Mouse (Mus musculus): ENCODE measurements around the gene Tprgl. TPM values are rescaled to one million over a fixed set of nuclear protein-coding genes. Genes with fewer than 3 reads are reported as not detected.

Gene Tprgl
- 55.4 TPM for polyA plus RNA-seq (2021)

GRCm38 (mm10) chr4:154160538-154161390, at the start of gene Tprgl:
Tprgl (minus strand) TSS chr4:154160666.
- ATAC-seq: peak; percentile 97

DNA sequence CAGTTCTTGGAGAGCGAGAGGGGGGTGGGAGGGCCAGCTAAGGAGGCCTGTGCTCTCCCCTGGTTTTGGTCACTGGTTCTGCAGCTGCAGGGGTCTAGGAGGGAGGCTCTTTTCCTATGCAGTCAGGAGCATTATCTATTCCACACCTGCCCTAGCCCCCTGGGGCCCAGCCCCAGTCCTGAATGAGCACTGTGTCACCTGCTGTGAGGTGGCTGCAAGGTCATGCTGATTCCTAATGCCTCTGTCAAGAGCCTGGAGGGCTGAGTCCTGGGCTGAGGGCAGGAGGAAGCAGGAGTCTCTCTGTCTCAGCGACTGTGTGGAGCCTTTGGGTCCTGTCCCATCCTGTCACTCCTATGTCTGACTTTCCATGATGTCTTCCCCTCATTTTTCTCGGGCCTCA, 49.4 kb upstream of the Tprgl start:
- TF ChIP-seq CTCF (IDR thresholded peaks at IDR 0.05): no peak

More at GRCm38 (mm10) chr4:154160538-154161390, at the start of gene Tprgl:
- TF ChIP-seq CTCF (IDR thresholded peaks at IDR 0.05): no peak
- peak; percentile 77 for DNase-seq (ENCODE audit: low read depth, low spot score)
- no peaks in the 10 kb centered on the region for H3K27me3 ChIP-seq
- in situ Hi-C loops (cut with MboI; ENCODE audit: low pct_unique_long_range_greater_than_20kb): no loop called here
- ChIA-PET CTCF (interaction anchor here (0.8 to 1.1 kb wide), 2 partner anchors 46 to 113 kb away, joined by 3 read pairs; no protein-coding TSS in a partner anchor), POLR2A (no interaction called here)

DNA sequence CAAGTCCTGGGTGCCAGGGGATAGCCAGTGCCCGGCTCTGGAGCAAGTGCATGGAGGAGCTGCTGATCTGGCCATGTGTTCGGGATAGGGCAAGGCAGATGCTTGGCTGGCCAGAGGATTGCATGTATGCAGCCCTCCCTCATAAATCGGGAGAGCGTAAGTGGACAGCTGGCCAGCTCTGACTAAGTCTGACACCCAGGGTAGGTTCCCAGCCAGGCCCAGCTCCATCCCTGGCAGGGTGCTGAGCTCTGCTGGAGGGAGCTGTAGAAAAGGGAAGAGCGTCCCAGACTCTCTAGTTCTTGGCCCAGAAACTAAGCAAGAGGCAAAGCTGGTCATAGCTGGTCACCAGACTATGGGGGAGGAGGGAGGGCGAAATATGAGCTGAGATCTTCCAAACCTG, 48.6 kb upstream of the Tprgl start:
- ATAC-seq (peak; percentile 23), DNase-seq (ENCODE audit: low read depth, low spot score) (no peak)
- POLR2A ChIA-PET: no interaction called here
- no peaks in the 10 kb centered on the region for H3K27me3 ChIP-seq
- no peak for TF ChIP-seq CTCF (IDR thresholded peaks at IDR 0.05)
- in situ Hi-C loops (cut with MboI; ENCODE audit: low pct_unique_long_range_greater_than_20kb): loop anchor here (5.0 kb wide), 2 partner anchors 42 to 63 kb away; no protein-coding TSS in a partner anchor
- CTCF ChIA-PET: interaction anchor here (1.0 to 3.8 kb wide), 2 partner anchors 32 to 45 kb away, joined by 3 to 16 read pairs; no protein-coding TSS in a partner anchor

More for the DNA sequence above, 49.4 kb upstream of the Tprgl start:
- POLR2A ChIA-PET: no interaction called here
- DNase-seq (ENCODE audit: low read depth, low spot score) (no peak), ATAC-seq (no peak)
- in situ Hi-C loops (cut with MboI; ENCODE audit: low pct_unique_long_range_greater_than_20kb): loop anchor here (5.0 kb wide), 2 partner anchors 43 to 62 kb away; no protein-coding TSS in a partner anchor
- H3K27me3 ChIP-seq: no peaks in the 10 kb centered on the region
- CTCF ChIA-PET: interaction anchor here (1.0 to 3.8 kb wide), 2 partner anchors 32 to 46 kb away, joined by 3 to 16 read pairs; no protein-coding TSS in a partner anchor

DNA sequence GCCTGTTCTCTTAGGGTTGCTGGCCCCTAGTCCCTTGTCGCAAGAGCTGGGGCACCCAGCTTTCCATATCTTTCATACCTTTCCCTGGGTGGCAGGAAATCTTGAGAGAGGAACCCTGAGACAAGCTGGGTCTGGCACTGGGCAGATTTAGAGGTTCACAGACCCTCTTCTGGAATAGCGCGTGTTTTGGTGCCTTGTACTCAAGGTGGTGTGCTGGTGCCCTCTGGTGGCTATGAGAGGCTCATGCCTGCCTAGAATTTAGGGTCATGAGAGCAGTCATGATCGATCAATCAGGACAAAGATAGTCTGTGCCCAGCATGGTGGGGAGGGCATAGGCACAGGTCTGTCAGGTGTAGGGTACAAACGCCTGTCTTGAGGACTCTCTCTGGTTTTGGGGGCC, 46.8 kb upstream of the Tprgl start:
- ATAC-seq (no peak), DNase-seq (ENCODE audit: low read depth, low spot score) (no peak)
- ChIA-PET POLR2A (interaction anchor here (0.7 kb wide), 1 partner anchor 94 kb away, joined by 3 read pairs; the partner anchor contains the start of gene Arhgef16), CTCF (interaction anchor here (0.6 to 3.8 kb wide), 10 partner anchors 11 to 64 kb away, joined by 3 to 22 read pairs (median 4); no protein-coding TSS in a partner anchor)
- no peak for TF ChIP-seq CTCF (IDR thresholded peaks at IDR 0.05)
- no peaks in the 10 kb centered on the region for H3K27me3 ChIP-seq
- in situ Hi-C loops (cut with MboI; ENCODE audit: low pct_unique_long_range_greater_than_20kb): loop anchor here (5.0 kb wide), 2 partner anchors 40 to 65 kb away; no protein-coding TSS in a partner anchor

DNA sequence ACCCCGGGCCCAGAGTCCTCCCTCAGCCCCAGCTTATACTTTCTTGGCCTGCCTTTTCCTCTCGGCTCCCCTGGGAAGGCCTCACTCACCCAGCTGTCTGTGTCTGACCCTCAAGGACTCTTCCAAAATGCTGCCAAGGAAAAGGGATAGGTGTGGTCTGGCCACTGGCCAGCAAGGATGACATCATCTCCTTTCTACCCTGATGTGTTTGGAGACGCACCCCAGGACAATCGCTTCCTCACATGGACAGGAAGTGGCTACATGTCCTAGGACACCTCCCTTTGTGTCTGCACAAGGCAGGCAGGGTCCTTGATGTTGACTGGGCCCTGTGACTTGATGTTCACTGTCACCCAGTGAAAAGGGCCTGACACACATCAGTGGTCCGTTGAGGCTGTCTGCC, 44.9 kb upstream of the Tprgl start:
- no peaks in the 10 kb centered on the region for H3K27me3 ChIP-seq
- ATAC-seq (peak; percentile 6), DNase-seq (ENCODE audit: low read depth, low spot score) (no peak)
- in situ Hi-C loops (cut with MboI; ENCODE audit: low pct_unique_long_range_greater_than_20kb): loop anchor here (5.0 kb wide), 2 partner anchors 38 to 67 kb away; no protein-coding TSS in a partner anchor
- CTCF ChIA-PET: interaction anchor here (1.1 to 3.6 kb wide), 4 partner anchors 28 to 177 kb away, joined by 3 to 22 read pairs (median 4); no protein-coding TSS in a partner anchor
- TF ChIP-seq CTCF (IDR thresholded peaks at IDR 0.05): no peak
- POLR2A ChIA-PET: no interaction called here

DNA sequence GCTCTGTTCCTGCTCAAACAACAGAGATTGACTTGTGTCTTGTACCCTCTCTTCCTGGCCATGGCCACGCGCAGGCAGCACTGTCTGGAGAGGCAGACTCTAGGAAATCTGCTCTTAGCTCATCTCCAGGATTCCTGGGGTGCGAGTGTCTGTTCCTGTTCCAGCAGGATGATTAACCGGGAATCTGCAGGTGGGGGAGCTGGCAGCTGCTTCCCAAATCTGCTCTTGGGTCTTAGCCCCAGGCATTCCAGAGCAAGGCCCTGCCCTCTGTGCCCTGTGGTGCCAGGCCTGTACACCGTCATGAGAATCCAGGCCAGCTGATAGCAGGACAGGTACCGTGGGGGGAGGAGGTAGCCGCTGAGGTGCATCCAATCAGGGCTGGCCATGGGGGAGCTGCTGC, 44.1 kb upstream of the Tprgl start:
- TF ChIP-seq CTCF (IDR thresholded peaks at IDR 0.05): no peak
- DNase-seq (ENCODE audit: low read depth, low spot score) (no peak), ATAC-seq (peak; percentile 36)
- CTCF ChIA-PET: interaction anchor here (1.1 to 3.6 kb wide), 2 partner anchors 37 to 43 kb away, joined by 3 to 22 read pairs; no protein-coding TSS in a partner anchor
- POLR2A ChIA-PET: no interaction called here
- in situ Hi-C loops (cut with MboI; ENCODE audit: low pct_unique_long_range_greater_than_20kb): no loop called here
- H3K27me3 ChIP-seq: no peaks in the 10 kb centered on the region

- DNase-seq (ENCODE audit: low read depth, low spot score) (no peak), ATAC-seq (no peak)
- CTCF ChIA-PET: interaction anchor here (1.6 kb wide), 1 partner anchor 16 kb away, joined by 5 read pairs; no protein-coding TSS in a partner anchor
- in situ Hi-C loops (cut with MboI; ENCODE audit: low pct_unique_long_range_greater_than_20kb): no loop called here
- H3K27me3 ChIP-seq: no peaks in the 10 kb centered on the region
- TF ChIP-seq CTCF (IDR thresholded peaks at IDR 0.05): no peak
- POLR2A ChIA-PET: no interaction called here
Observed at GRCm38 (mm10) chr4:154201511-154201910, 41.0 kb upstream of the Tprgl start.

DNA sequence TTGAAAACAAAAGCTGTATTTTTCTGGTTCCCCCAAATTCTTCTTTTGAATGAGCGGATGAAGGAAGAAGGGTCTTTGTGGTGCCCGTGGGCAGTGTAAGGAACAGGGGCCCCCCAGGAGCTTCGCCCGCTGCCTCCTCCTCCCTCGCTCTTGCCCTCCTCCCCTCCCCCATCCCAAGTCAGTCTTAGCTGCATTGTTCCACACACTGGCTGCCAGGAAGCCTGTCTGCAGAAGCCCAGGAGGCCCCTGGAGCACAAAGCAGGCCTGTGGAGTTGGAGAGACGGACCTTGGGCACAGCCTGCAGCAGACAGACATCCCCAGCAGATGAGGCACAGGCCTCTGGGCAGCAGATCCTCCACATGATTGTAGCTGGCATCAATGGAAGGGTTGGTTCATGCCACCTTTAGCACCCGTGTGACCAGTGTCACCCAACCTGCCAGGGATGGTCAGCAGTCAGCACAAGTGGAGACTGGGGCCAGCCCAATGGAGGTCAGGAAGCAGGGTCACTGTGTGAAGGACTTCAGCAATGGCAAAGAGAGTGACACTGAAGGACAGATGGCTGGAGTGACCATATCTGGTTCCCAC, 38.0 kb upstream of the Tprgl start:
- CTCF ChIA-PET: no interaction called here
- TF ChIP-seq CTCF (IDR thresholded peaks at IDR 0.05): no peak
- DNase-seq (ENCODE audit: low read depth, low spot score) (no peak), ATAC-seq (no peak)
- POLR2A ChIA-PET: no interaction called here
- no peaks in the 10 kb centered on the region for H3K27me3 ChIP-seq
- in situ Hi-C loops (cut with MboI; ENCODE audit: low pct_unique_long_range_greater_than_20kb): no loop called here

- no peak for TF ChIP-seq CTCF (IDR thresholded peaks at IDR 0.05)
- no peak for ATAC-seq
- ChIA-PET CTCF (no interaction called here), POLR2A (no interaction called here)
- no peak for DNase-seq (ENCODE audit: low read depth, low spot score)
- in situ Hi-C loops (cut with MboI; ENCODE audit: low pct_unique_long_range_greater_than_20kb): no loop called here
- H3K27me3 ChIP-seq: no peaks in the 10 kb centered on the region
Observed at GRCm38 (mm10) chr4:154197961-154198360, 37.5 kb upstream of the Tprgl start.

- TF ChIP-seq CTCF (IDR thresholded peaks at IDR 0.05): no peak
- ChIA-PET POLR2A (no interaction called here), CTCF (no interaction called here)
- DNase-seq (ENCODE audit: low read depth, low spot score): no peak
- in situ Hi-C loops (cut with MboI; ENCODE audit: low pct_unique_long_range_greater_than_20kb): no loop called here
- H3K27me3 ChIP-seq: no peaks in the 10 kb centered on the region
- no peak for ATAC-seq
Observed at GRCm38 (mm10) chr4:154188948-154189347, 28.5 kb upstream of the Tprgl start.

Data from Patski (cell line).